Mouse (Mus musculus) heart, adult 2 months (tissue): ENCODE results near the gene Camkv.

ENCODE experiments used
- CTCF ChIP-seq: fragments of 200-600 bp; IDR thresholded peaks from 2 replicates; pipeline ENCODE4 v1.8.1; 2022; ENCODE audit warnings: antibody characterized with exemption, mild to moderate bottlenecking, moderate library complexity
- EP300 ChIP-seq: fragments of 200-500 bp; IDR thresholded peaks from 2 replicates; pipeline ENCODE4 v1.6.1; 2011; ENCODE audit warnings: low read depth, low read length, control low read depth; ENCODE audit not compliant: insufficient read depth

- TF ChIP-seq CTCF (no peak), EP300 (no peak)
Observed at GRCm38 (mm10) chr9:107949184-107949921, 13.9 kb downstream of the Camkv start.
